Mouse (Mus musculus) midbrain, postnatal 0 days (tissue): Measurements from ENCODE around the gene Pbrm1. TPM values are rescaled to one million over a fixed set of nuclear protein-coding genes. Genes with fewer than 3 reads are reported as not detected.

Experiments used
- ATAC-seq: fragments of 200-750 bp; cut with Nextera tagmentation; 2 replicates; pipeline ENCODE4 v1.8.0; 2017; ENCODE audit warnings: moderate number of reproducible peaks, mild to moderate bottlenecking, moderate TSS enrichment, moderate library complexity; ENCODE audit not compliant: low FRiP score
- DNase-seq: peaks from one replicate; pipeline ENCODE4 v3.0.0-alpha.2; 2015; ENCODE audit warnings: low spot score
- H3K27ac ChIP-seq: fragments of 300-500 bp; sonication (generic); 2 replicates; pipeline ENCODE4 v1.5.1; 2014; ENCODE audit warnings: low read depth, mild to moderate bottlenecking, low read length, mixed read lengths
- H3K27me3 ChIP-seq: fragments of 300-500 bp; sonication (generic); 2 replicates; pipeline ENCODE4 v1.6.1; 2014; ENCODE audit warnings: low read length, control low read depth, mixed read lengths; ENCODE audit not compliant: insufficient read depth
- H3K36me3 ChIP-seq: fragments of 300-500 bp; sonication (generic); 2 replicates; pipeline ENCODE4 v1.6.1; 2014; ENCODE audit warnings: low read length, control low read depth, mixed read lengths; ENCODE audit not compliant: insufficient read depth
- H3K4me1 ChIP-seq: fragments of 300-500 bp; sonication (generic); 2 replicates; pipeline ENCODE4 v1.6.1; 2014; ENCODE audit warnings: mild to moderate bottlenecking, control low read depth, antibody characterized with exemption, low read length, mixed read lengths; ENCODE audit not compliant: insufficient read depth
- H3K4me2 ChIP-seq: fragments of 300-500 bp; sonication (generic); 2 replicates; pipeline ENCODE4 v1.6.1; 2014; ENCODE audit warnings: low read depth, mild to moderate bottlenecking, low read length, mixed read lengths; ENCODE audit not compliant: poor library complexity, severe bottlenecking
- H3K4me3 ChIP-seq: fragments of 300-500 bp; sonication (generic); 2 replicates; pipeline ENCODE4 v1.5.1; 2014; ENCODE audit warnings: low read depth, mild to moderate bottlenecking, low read length, moderate library complexity
- H3K9ac ChIP-seq: fragments of 300-500 bp; sonication (generic); replicated peaks from 2 replicates; pipeline ENCODE4 v1.6.1; 2014; ENCODE audit warnings: mild to moderate bottlenecking, low read length, moderate library complexity, mixed read lengths; ENCODE audit not compliant: poor library complexity, severe bottlenecking
- H3K9me3 ChIP-seq: fragments of 300-500 bp; sonication (generic); 2 replicates; pipeline ENCODE4 v1.6.1; 2016; ENCODE audit warnings: low read length, control low read depth
- CTCF ChIP-seq: IDR thresholded peaks from 2 replicates; pipeline ENCODE4 v1.5.1; 2016; ENCODE audit warnings: antibody characterized with exemption, mild to moderate bottlenecking
- WGBS: fragments of 180-500 bp; shearing (Covaris S2); extraction: QIAGEN DNeasy Blood & Tissue Kit; methylation state at CpG from one replicate; pipeline ENCODE4 v1.1.7; 2014; 5-methylcytosine and 5-hydroxymethylcytosine counted together
- polyA plus RNA-seq: library from polyadenylated mRNA; unstranded; fragments of >200 nt; fragmentation: Nextera tagmentation; extraction: Ambion mirVana; gene quantifications from 2 replicates; pipeline ENCODE4 v1.2.1, GENCODE M21; 2015
- total RNA-seq: library from RNA; depleted of rRNA; stranded (reverse); fragments of >200 nt; gene quantifications from 2 replicates; pipeline ENCODE4 v1.2.3, GENCODE M21; 2014

The Pbrm1 gene
- total and polyA plus RNA-seq, 2 experiments from 2014 or later, result 51.2 to 84.8 TPM

- no peaks in the 10 kb centered on the region for H3K27me3 ChIP-seq
- H3K9me3 ChIP-seq, result no peaks in the 10 kb centered on the region
- H3K9ac ChIP-seq, result no peak overlapping the region
- 93% methylated on average over 11 of the region's 11 CpGs for WGBS
- H3K4me1 ChIP-seq, result no peaks in the 10 kb centered on the region
- H3K4me2 ChIP-seq, result no peak overlapping the region
- ATAC-seq (no peak), DNase-seq (no peak)
- TF ChIP-seq CTCF, result no peak
- H3K36me3 ChIP-seq, result no peaks in the 10 kb centered on the region; the same call in 1 of the 2 replicates
- H3K4me3 ChIP-seq, result no peak overlapping the region
- no peak overlapping the region for H3K27ac ChIP-seq
Measured at GRCm38 (mm10) chr14:31145694-31146093, 126.8 kb downstream of the Pbrm1 start.

DNA sequence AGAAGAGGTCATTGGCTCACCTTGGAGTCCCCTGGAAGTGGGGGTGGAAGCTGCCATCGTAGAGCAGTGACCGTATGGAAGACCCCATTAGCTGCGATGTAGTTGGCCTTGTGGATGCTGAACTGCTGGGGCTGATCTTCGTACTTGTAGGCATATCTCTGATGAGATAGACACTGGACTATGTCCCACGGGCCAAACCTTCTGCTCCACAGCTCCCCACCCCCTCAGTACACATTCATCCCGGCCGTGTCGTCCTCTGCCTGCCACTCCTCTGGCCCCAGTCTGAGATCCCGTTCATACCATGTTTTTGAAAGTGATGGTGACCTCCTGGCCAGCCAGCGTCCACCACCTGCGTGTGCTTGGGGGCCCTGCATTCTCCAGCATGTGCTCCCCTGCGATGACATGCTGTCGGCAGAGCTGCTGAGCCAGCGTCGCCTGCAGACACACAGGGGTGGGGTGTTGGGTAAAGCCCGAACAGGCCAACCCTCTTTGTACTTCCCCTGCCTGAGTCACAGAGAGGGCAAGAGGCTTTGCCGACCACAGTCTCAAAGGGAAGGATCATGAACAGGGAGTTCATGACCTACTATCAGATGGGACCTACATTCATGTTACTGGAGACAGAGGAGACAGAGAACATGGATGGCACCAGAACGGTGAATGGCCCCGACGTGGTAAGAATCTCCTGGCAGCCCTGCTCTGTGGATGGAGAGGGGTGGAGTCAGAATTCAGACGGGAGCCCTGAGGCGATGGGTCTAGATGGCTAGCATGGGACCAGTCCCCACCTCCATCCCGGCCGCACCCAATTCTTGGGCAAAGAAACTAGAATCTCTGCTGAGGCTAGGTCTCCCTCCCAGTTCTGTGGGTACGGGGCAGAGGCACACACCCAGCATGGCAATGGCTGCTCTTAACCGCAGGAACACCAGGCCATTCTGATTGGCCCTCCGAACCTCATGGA lies 141.5 kb downstream of the Pbrm1 start:
- Histone ChIP-seq H3K4me1 (no peaks in the 10 kb centered on the region; the same call in 1 of the 2 replicates), H3K9me3 (no peaks in the 10 kb centered on the region), H3K4me3 (no peak overlapping the region), H3K27ac (no peak overlapping the region), H3K27me3 (no peaks in the 10 kb centered on the region), H3K9ac (no peak overlapping the region), H3K36me3 (no peaks in the 10 kb centered on the region), H3K4me2 (no peak overlapping the region)
- DNase-seq, result no peak
- TF ChIP-seq CTCF, result no peak
- WGBS, result 82% methylated on average over 27 of the region's 27 CpGs
- ATAC-seq, result no peak

DNA sequence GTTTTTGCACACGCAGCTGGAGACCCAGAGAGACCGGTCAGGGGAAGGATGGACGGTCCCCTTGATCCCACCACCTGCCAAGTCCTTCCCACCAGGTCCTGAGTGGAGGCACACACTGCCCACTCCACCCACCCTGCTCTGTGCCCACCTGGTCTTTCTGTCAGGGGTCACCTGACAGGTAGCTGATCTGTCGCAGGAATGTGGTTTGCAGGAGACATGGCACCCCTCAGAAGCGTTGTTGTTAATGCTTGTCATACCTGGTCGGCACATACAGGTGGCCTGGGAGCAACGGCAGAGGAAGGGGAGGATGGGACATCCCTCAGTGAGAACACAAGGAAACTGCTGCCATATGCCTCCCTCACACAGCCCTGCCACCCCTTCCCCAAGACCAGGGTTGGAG lies 142.3 kb downstream of the Pbrm1 start:
- Histone ChIP-seq H3K9me3 (no peaks in the 10 kb centered on the region), H3K4me2 (no peak overlapping the region), H3K4me1 (no peaks in the 10 kb centered on the region; the same call in 1 of the 2 replicates), H3K9ac (no peak overlapping the region), H3K27ac (no peak overlapping the region), H3K4me3 (no peak overlapping the region), H3K36me3 (no peaks in the 10 kb centered on the region), H3K27me3 (no peaks in the 10 kb centered on the region)
- ATAC-seq (no peak), DNase-seq (no peak)
- no peak for TF ChIP-seq CTCF
- 91% methylated on average over 7 of the region's 7 CpGs for WGBS

DNA sequence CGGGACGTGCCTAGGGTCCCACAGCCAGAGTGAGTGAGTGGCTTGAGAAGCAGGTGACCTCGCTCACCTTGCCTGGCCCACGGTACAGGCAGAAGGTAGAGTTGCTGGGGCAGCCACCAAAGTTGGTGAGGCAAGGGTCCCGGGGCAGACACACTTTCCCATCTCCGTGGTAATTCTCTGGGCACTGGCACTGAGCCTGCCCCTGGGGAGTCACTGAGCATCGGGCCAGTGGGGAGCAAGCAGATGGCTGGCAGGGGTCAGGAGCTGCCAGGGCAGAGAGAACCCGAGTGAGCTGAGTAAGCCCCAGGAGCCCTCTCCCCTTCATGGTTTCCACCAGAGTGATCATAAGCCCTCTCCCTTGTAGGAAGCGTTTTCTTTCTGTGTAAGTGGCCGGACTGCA lies 142.7 kb downstream of the Pbrm1 start:
- H3K9ac ChIP-seq, result no peak overlapping the region
- H3K9me3 ChIP-seq, result no peaks in the 10 kb centered on the region
- no peak overlapping the region for H3K27ac ChIP-seq
- WGBS, result 57% methylated on average over 10 of the region's 10 CpGs
- ATAC-seq, result no peak
- no peak for DNase-seq
- H3K27me3 ChIP-seq, result no peaks in the 10 kb centered on the region
- H3K4me2 ChIP-seq, result no peak overlapping the region
- no peaks in the 10 kb centered on the region for H3K36me3 ChIP-seq
- no peaks in the 10 kb centered on the region; the same call in 1 of the 2 replicates for H3K4me1 ChIP-seq
- TF ChIP-seq CTCF, result no peak
- no peak overlapping the region for H3K4me3 ChIP-seq

GRCm38 (mm10) chr14:31164067-31164466 lies 145.1 kb downstream of the Pbrm1 start:
- no peak overlapping the region for H3K4me3 ChIP-seq
- no peak overlapping the region for H3K27ac ChIP-seq
- DNase-seq (no peak), ATAC-seq (no peak)
- no peaks in the 10 kb centered on the region for H3K9me3 ChIP-seq
- no peaks in the 10 kb centered on the region for H3K36me3 ChIP-seq
- no peak for TF ChIP-seq CTCF
- H3K27me3 ChIP-seq, result no peaks in the 10 kb centered on the region
- 84% methylated on average over 8 of the region's 8 CpGs for WGBS
- H3K9ac ChIP-seq, result no peak overlapping the region
- no peak overlapping the region for H3K4me2 ChIP-seq
- H3K4me1 ChIP-seq, result no peaks in the 10 kb centered on the region; the same call in 1 of the 2 replicates

- Histone ChIP-seq H3K4me2 (no peak overlapping the region), H3K9me3 (no peaks in the 10 kb centered on the region), H3K9ac (no peak overlapping the region), H3K27ac (no peak overlapping the region), H3K4me3 (no peak overlapping the region), H3K27me3 (no peaks in the 10 kb centered on the region), H3K36me3 (no peaks in the 10 kb centered on the region), H3K4me1 (no peaks in the 10 kb centered on the region; the same call in 1 of the 2 replicates)
- no peak for TF ChIP-seq CTCF
- no peak for ATAC-seq
- 56% methylated on average over 2 of the region's 2 CpGs for WGBS
- DNase-seq, result no peak
Measured at GRCm38 (mm10) chr14:31165010-31165409, 146.1 kb downstream of the Pbrm1 start.
